Mouse (Mus musculus) brain, embryonic 14.5 days (tissue): ENCODE data around the gene Xpnpep1.

ENCODE experiments used
- CTCF ChIP-seq: fragments of 200-500 bp; IDR thresholded peaks from 2 replicates; pipeline ENCODE4 v1.5.1; 2012; ENCODE audit warnings: inconsistent platforms, mild to moderate bottlenecking, moderate library complexity, borderline replicate concordance; ENCODE audit not compliant: insufficient read depth, insufficient read length; ENCODE audit errors: extremely low read depth
- POLR2A ChIP-seq: fragments of 200-500 bp; IDR thresholded peaks from 2 replicates; pipeline ENCODE4 v1.6.1; 2012; ENCODE audit warnings: mild to moderate bottlenecking, inconsistent platforms, borderline replicate concordance; ENCODE audit not compliant: poor library complexity, insufficient read depth, insufficient read length, severe bottlenecking; ENCODE audit errors: extremely low read depth

DNA sequence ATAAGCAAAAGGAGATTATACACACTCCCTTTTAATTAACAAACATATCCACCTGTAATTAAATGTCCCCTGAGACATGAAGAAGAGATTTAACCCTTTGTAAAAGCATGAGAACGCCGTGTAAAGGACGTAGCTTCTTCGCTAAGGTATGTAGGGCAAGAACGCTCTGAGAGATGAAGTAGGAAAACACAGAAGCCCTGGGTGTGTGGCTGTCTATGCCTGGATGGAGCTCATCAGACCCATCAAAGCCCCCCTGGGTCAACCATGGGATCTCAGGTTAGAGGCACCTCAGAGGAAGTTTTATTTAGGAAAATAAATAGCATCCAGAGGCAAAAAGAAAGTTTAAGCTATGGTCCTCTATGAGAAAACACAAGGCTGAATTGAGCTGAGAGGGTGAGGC, 37.3 kb upstream of the Xpnpep1 start:
- TF ChIP-seq POLR2A = no peak
- TF ChIP-seq CTCF = no peak
